In the genomic region with DNA sequence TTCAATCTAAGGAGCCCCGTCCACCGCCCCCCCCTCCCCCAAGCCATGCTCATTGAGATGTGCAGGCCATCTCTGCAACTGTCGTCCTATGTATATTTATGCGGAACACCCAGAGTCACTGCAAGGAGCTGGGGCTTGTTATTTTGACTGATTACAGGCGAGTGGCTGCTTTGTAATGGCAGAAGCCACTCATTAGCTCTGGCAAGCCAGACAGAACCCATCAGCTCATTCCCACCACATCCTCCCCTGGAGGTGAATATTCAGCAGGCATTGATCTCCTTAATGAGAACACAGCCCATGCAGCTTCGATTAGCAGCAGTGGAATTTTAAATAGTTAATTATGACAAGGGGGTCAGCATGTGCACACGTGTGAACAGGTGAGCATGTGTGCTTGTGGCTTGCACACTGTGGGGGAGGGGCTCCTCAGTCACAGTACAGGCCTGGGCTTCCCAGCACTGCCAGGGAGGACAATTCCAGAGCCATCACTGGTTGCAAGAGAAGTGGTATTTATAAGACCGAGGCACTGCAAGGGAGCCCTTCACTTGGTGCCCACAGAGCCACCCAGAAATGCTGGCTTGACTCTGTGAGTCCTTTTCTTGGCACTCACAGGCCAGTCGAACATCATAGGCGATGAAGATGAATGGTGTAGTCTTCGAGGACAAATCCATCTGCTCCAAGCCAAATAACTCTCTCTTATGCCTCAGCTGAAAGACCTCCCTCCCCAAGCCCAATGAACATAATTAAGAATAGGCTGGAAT, we compare ENCODE assay signal across 14 mouse cellular contexts.
DNase-seq lines count a peak whose midpoint lies in the region; ATAC-seq and TF ChIP-seq lines count a peak whose summit lies in the region.
"Had no signal": no experiment of that assay in that cellular context is flagged by ENCODE, and none has a peak within 500 bp of the region (broad histone marks: within the 10 kb centered on the region; RNA-seq: fewer than 3 reads in every experiment).

No protein-coding gene starts in this region.

- H3K4me3 ChIP-seq in forebrain, embryonic 12.5 days (replicated peaks), result no peak overlapping the region
- no peak overlapping the region for H3K4me3 ChIP-seq in forebrain, embryonic 10.5 days
- no peak overlapping the region for H3K4me3 ChIP-seq in forebrain, embryonic 14.5 days (ENCODE audit: low read depth, low read length)
- no peak overlapping the region for H3K4me3 ChIP-seq in hindbrain, postnatal 0 days (ENCODE audit: low read length)
- H3K4me3 ChIP-seq in neural tube, embryonic 13.5 days, result no peak overlapping the region
- H3K4me3 ChIP-seq: heart, embryonic 10.5 days; kidney, embryonic 15.5 days; layer of hippocampus, adult 2 months had no signal

- DNase-seq in forebrain, embryonic 10.5 days (ENCODE audit: extremely low spot score, low spot score), result no peak
- peak; percentile 52 for DNase-seq in forebrain, embryonic 14.5 days (ENCODE audit: low spot score)
- DNase-seq in hindbrain, postnatal 0 days (ENCODE audit: low spot score), result peak; percentile 10
- DNase-seq in thymus, postnatal 10 days (ENCODE audit: low spot score in 2 of 2), result no peak
- DNase-seq in frontal cortex, postnatal 36 days (ENCODE audit: low spot score in 2 of 2), result no peak
- DNase-seq: cerebellum, adult 2 months had no signal

- peak; percentile 79 for ATAC-seq in forebrain, embryonic 12.5 days (ENCODE audit: low FRiP score)
- peak; percentile 61 for ATAC-seq in forebrain, embryonic 14.5 days
- ATAC-seq in hindbrain, postnatal 0 days, result no peak
- ATAC-seq in neural tube, embryonic 13.5 days (ENCODE audit: low read depth), result peak; percentile 61; the same call in 1 of the 2 replicates
- ATAC-seq in megakaryocyte-erythroid progenitor cell, adult 5-6 weeks (replicated peaks; ENCODE audit: low FRiP score, low TSS enrichment, poor library complexity, severe bottlenecking), result no peak
- ATAC-seq: lung, postnatal 0 days had no signal

- H3K27me3 ChIP-seq in forebrain, embryonic 12.5 days, result no peaks in the 10 kb centered on the region
- H3K27me3 ChIP-seq in forebrain, embryonic 10.5 days (ENCODE audit: poor library complexity, severe bottlenecking), result no peaks in the 10 kb centered on the region
- no peaks in the 10 kb centered on the region for H3K27me3 ChIP-seq in forebrain, embryonic 14.5 days (replicated peaks; ENCODE audit: control insufficient read depth, insufficient read depth, low read length)
- no peaks in the 10 kb centered on the region for H3K27me3 ChIP-seq in hindbrain, postnatal 0 days (ENCODE audit: insufficient read depth, low read length)
- no peaks in the 10 kb centered on the region for H3K27me3 ChIP-seq in neural tube, embryonic 13.5 days
- H3K27me3 ChIP-seq: kidney, embryonic 15.5 days had no signal

- peaks cover 6% of the 10 kb centered on the region; the same call in 1 of the 2 replicates for H3K4me1 ChIP-seq in forebrain, embryonic 12.5 days
- H3K4me1 ChIP-seq in forebrain, embryonic 10.5 days, result peaks cover 22% of the 10 kb centered on the region
- H3K4me1 ChIP-seq in forebrain, embryonic 14.5 days (ENCODE audit: control insufficient read depth, insufficient read depth, low read length), result 0 out of 2 replicates have a peak, but pooled peaks cover 2% of the 10 kb centered on the region
- no peaks in the 10 kb centered on the region for H3K4me1 ChIP-seq in hindbrain, postnatal 0 days (ENCODE audit: insufficient read depth, low read length)
- H3K4me1 ChIP-seq in neural tube, embryonic 13.5 days (replicated peaks), result peaks cover 5% of the 10 kb centered on the region
- H3K4me1 ChIP-seq: heart, embryonic 10.5 days; kidney, embryonic 15.5 days had no signal

- WGBS in forebrain, embryonic 12.5 days, result 47% methylated on average over 11 of the region's 11 CpGs
- 67% methylated on average over 11 of the region's 11 CpGs for WGBS in forebrain, embryonic 10.5 days
- WGBS in forebrain, embryonic 14.5 days, result 40% methylated on average over 11 of the region's 11 CpGs
- 43% methylated on average over 11 of the region's 11 CpGs for WGBS in hindbrain, postnatal 0 days
- 60% methylated on average over 11 of the region's 11 CpGs for WGBS in neural tube, embryonic 13.5 days

- TF ChIP-seq CTCF in hindbrain, postnatal 0 days (IDR thresholded peaks at IDR 0.05; ENCODE audit: low read depth), result no peak

- no peak overlapping the region for H3K27ac ChIP-seq in forebrain, embryonic 12.5 days
- no peak overlapping the region for H3K27ac ChIP-seq in forebrain, embryonic 10.5 days
- no peak overlapping the region; the same call in 1 of the 2 replicates for H3K27ac ChIP-seq in forebrain, embryonic 14.5 days (ENCODE audit: low read depth, low read length)
- H3K27ac ChIP-seq in hindbrain, postnatal 0 days, result no peak overlapping the region; the same call in 1 of the 2 replicates
- H3K27ac ChIP-seq in neural tube, embryonic 13.5 days (replicated peaks), result no peak overlapping the region
- H3K27ac ChIP-seq: heart, embryonic 10.5 days; kidney, embryonic 15.5 days; layer of hippocampus, adult 2 months had no signal

- no peaks in the 10 kb centered on the region for H3K36me3 ChIP-seq in forebrain, embryonic 12.5 days (replicated peaks)
- no peaks in the 10 kb centered on the region for H3K36me3 ChIP-seq in forebrain, embryonic 10.5 days (replicated peaks)
- no peaks in the 10 kb centered on the region for H3K36me3 ChIP-seq in forebrain, embryonic 14.5 days (ENCODE audit: control insufficient read depth, insufficient read depth, low read length)
- H3K36me3 ChIP-seq in hindbrain, postnatal 0 days (ENCODE audit: insufficient read depth, low read length), result no peaks in the 10 kb centered on the region
- no peaks in the 10 kb centered on the region for H3K36me3 ChIP-seq in neural tube, embryonic 13.5 days
- H3K36me3 ChIP-seq: heart, embryonic 10.5 days; kidney, embryonic 15.5 days had no signal

- no peaks in the 10 kb centered on the region for H3K9me3 ChIP-seq in forebrain, embryonic 12.5 days
- no peaks in the 10 kb centered on the region for H3K9me3 ChIP-seq in forebrain, embryonic 10.5 days
- no peaks in the 10 kb centered on the region for H3K9me3 ChIP-seq in forebrain, embryonic 14.5 days (replicated peaks; ENCODE audit: control insufficient read depth, low read length)
- H3K9me3 ChIP-seq in hindbrain, postnatal 0 days (ENCODE audit: low read length), result no peaks in the 10 kb centered on the region
- H3K9me3 ChIP-seq in neural tube, embryonic 13.5 days, result no peaks in the 10 kb centered on the region
- H3K9me3 ChIP-seq: heart, embryonic 10.5 days; kidney, embryonic 15.5 days had no signal

- no peak overlapping the region for H3K4me2 ChIP-seq in forebrain, embryonic 12.5 days
- no peak overlapping the region for H3K4me2 ChIP-seq in forebrain, embryonic 14.5 days (ENCODE audit: low read length)
- H3K4me2 ChIP-seq in hindbrain, postnatal 0 days (ENCODE audit: low read depth, low read length), result no peak overlapping the region
- H3K4me2 ChIP-seq in neural tube, embryonic 13.5 days, result no peak overlapping the region
- H3K4me2 ChIP-seq: kidney, embryonic 15.5 days; liver, embryonic 11.5 days had no signal

- H3K9ac ChIP-seq in forebrain, embryonic 12.5 days, result no peak overlapping the region
- H3K9ac ChIP-seq in forebrain, embryonic 14.5 days (ENCODE audit: low read length), result no peak overlapping the region
- no peak overlapping the region for H3K9ac ChIP-seq in hindbrain, postnatal 0 days (replicated peaks; ENCODE audit: low read length)
- H3K9ac ChIP-seq in neural tube, embryonic 13.5 days, result no peak overlapping the region
- H3K9ac ChIP-seq: kidney, embryonic 15.5 days had no signal

Comparison
In these comparisons a context has a peak if more than half of its experiments do, and no peak if none do; other contexts are left out.
1. DNase-seq: peak in forebrain, embryonic 14.5 days (single experiment) and hindbrain, postnatal 0 days (single experiment); none in forebrain, embryonic 10.5 days (single experiment), thymus, postnatal 10 days (0 of 2) and frontal cortex, postnatal 36 days (0 of 2).
2. ATAC-seq: peak in forebrain, embryonic 12.5 days (single experiment), forebrain, embryonic 14.5 days (single experiment) and neural tube, embryonic 13.5 days (single experiment); none in hindbrain, postnatal 0 days (single experiment) and megakaryocyte-erythroid progenitor cell, adult 5-6 weeks (single experiment).